Comparison of ENCODE assay signal across 22 mouse cellular contexts in genomic region chr11:95643856-95644255, GRCm38 (mm10). TPM values are rescaled to one million over a fixed set of nuclear protein-coding genes. Genes with fewer than 3 reads are reported as not detected.
DNase-seq lines count a peak whose midpoint lies in the region; ATAC-seq and TF ChIP-seq lines count a peak whose summit lies in the region.
"Had no signal": no experiment of that assay in that cellular context is flagged by ENCODE, and none has a peak within 500 bp of the region (broad histone marks: within the 10 kb centered on the region; RNA-seq: fewer than 3 reads in every experiment).

No protein-coding gene starts in this region.

- H3K4me2 ChIP-seq in CH12.LX (ENCODE audit: insufficient read depth, low read depth, poor library complexity, severe bottlenecking): peak overlapping the region; percentile 5; the same call in 1 of the 2 replicates
- H3K4me2 ChIP-seq: heart, embryonic 11.5 days; liver, embryonic 11.5 days had no signal

- no peak for TF ChIP-seq CTCF in CH12.LX (conservative IDR thresholded peaks at IDR 0.05 in 1 of 2, IDR thresholded peaks at IDR 0.05 in 1 of 2; ENCODE audit: low read depth in 2 of 2, low read length in 2 of 2)
- TF ChIP-seq CTCF in heart, adult 2 months (IDR thresholded peaks at IDR 0.05): no peak

- no peak for TF ChIP-seq POLR2A in CH12.LX (IDR thresholded peaks at IDR 0.05; ENCODE audit: low read depth, low read length)
- no peak for TF ChIP-seq POLR2A in heart, adult 2 months (IDR thresholded peaks at IDR 0.05; ENCODE audit: insufficient read depth, low read depth, low read length)

- no peak for TF ChIP-seq RAD21 in CH12.LX (IDR thresholded peaks at IDR 0.05; ENCODE audit: low read depth, low read length)

- no peak overlapping the region for H3K27ac ChIP-seq in CH12.LX (ENCODE audit: insufficient read depth, low read depth)
- peak overlapping the region; percentile 0; the same call in 1 of the 2 replicates for H3K27ac ChIP-seq in limb, embryonic 10.5 days
- no peak overlapping the region for H3K27ac ChIP-seq in heart, adult 2 months
- H3K27ac ChIP-seq: kidney, postnatal 0 days had no signal

- no peak for TF ChIP-seq EP300 in CH12.LX (IDR thresholded peaks at IDR 0.05; ENCODE audit: low read length)
- no peak for TF ChIP-seq EP300 in heart, adult 2 months (IDR thresholded peaks at IDR 0.05; ENCODE audit: insufficient read depth, low read depth, low read length)

- peak; percentile 26 for DNase-seq in gastrocnemius, postnatal 14 days
- no peak for DNase-seq in gastrocnemius, postnatal 10 days
- peak; percentile 32 for DNase-seq in kidney, postnatal 10 days
- DNase-seq in kidney, adult 18-20 months: no peak
- no peak for DNase-seq in CH12.LX (ENCODE audit: extremely low read depth)
- no peak for DNase-seq in limb, embryonic 10.5 days (ENCODE audit: low spot score)
- DNase-seq in heart, adult 2 months: no peak
- DNase-seq: adrenal gland, adult 2 months; cerebellum, adult 11-12 months; cerebellum, postnatal 36 days; gastrocnemius, postnatal 36 days; heart, postnatal 14 days; layer of hippocampus, adult 9-11 months; spleen, adult 18-20 months; thymus, postnatal 4 days had no signal

- dilution Hi-C loops in CH12.LX (cut with MboI; ENCODE audit: extremely low pct_ligation_motif_present, extremely low pct_unique_long_range_greater_than_20kb, low sequenced_read_pairs): no loop called here

- no peak for ATAC-seq in cerebellum, adult (ENCODE audit: insufficient number of reproducible peaks, low FRiP score, low TSS enrichment)
- ATAC-seq: hindbrain, embryonic 16.5 days; lung, postnatal 0 days had no signal

- 29% methylated on average over 5 of the region's 5 CpGs for WGBS in limb, embryonic 10.5 days
- WGBS in heart, adult 2 months: 25% methylated on average over 5 of the region's 5 CpGs

- H3K4me3 ChIP-seq in CH12.LX (replicated peaks in 1 of 3; ENCODE audit: low read depth in 2 of 3, low read length in 2 of 3, poor library complexity in 1 of 3): no peak overlapping the region
- no peak overlapping the region for H3K4me3 ChIP-seq in limb, embryonic 10.5 days
- H3K4me3 ChIP-seq in heart, adult 2 months: no peak overlapping the region
- H3K4me3 ChIP-seq: megakaryocyte, embryonic 14.5 days had no signal

- no peaks in the 10 kb centered on the region for H3K36me3 ChIP-seq in CH12.LX (replicated peaks in 1 of 2; ENCODE audit: control insufficient read depth in 1 of 2, insufficient read depth in 1 of 2, low read length in 1 of 2)
- no peaks in the 10 kb centered on the region for H3K36me3 ChIP-seq in limb, embryonic 10.5 days
- H3K36me3 ChIP-seq in heart, adult 2 months (ENCODE audit: control insufficient read depth, insufficient read depth, low read length): no peaks in the 10 kb centered on the region

- intact Hi-C loops in gastrocnemius, postnatal 14 days (cut with DNase I; ENCODE audit: low total_unique reads): no loop called here
- intact Hi-C loops in heart, adult 2 months (cut with DNase I): no loop called here

- peaks cover 2% of the 10 kb centered on the region for H3K9me3 ChIP-seq in CH12.LX (replicated peaks; ENCODE audit: low read length)
- no peaks in the 10 kb centered on the region for H3K9me3 ChIP-seq in limb, embryonic 10.5 days (replicated peaks)

- H3K79me2 ChIP-seq in CH12.LX (replicated peaks; ENCODE audit: control insufficient read depth, extremely low read depth, insufficient read depth, poor library complexity, severe bottlenecking): no peaks in the 10 kb centered on the region
- no peaks in the 10 kb centered on the region for H3K79me2 ChIP-seq in heart, adult 2 months (replicated peaks; ENCODE audit: control insufficient read depth, insufficient read depth, low read length)

- no peak overlapping the region for H3K9ac ChIP-seq in CH12.LX (ENCODE audit: insufficient read depth, low read depth)
- no peak overlapping the region for H3K9ac ChIP-seq in heart, adult 2 months (ENCODE audit: low read depth, low read length)

- in situ Hi-C loops in CH12.LX (cut with MboI; ENCODE audit: low pct_ligation_motif_present, low pct_unique_long_range_greater_than_20kb, low sequenced_read_pairs): no loop called here

- H3K4me1 ChIP-seq in CH12.LX (ENCODE audit: control insufficient read depth in 1 of 2, insufficient read depth in 2 of 2): peaks cover 5 to 11% of the 10 kb centered on the region in 2 experiments
- H3K4me1 ChIP-seq in limb, embryonic 10.5 days: peaks cover 96% of the 10 kb centered on the region
- H3K4me1 ChIP-seq in heart, adult 2 months (ENCODE audit: control insufficient read depth, insufficient read depth, low read length): no peaks in the 10 kb centered on the region

- H3K27me3 ChIP-seq in CH12.LX (replicated peaks): peaks cover 95% of the 10 kb centered on the region
- H3K27me3 ChIP-seq in limb, embryonic 10.5 days (ENCODE audit: low read depth, poor library complexity, severe bottlenecking): peaks cover 90% of the 10 kb centered on the region
- peaks cover 3% of the 10 kb centered on the region for H3K27me3 ChIP-seq in heart, adult 2 months (ENCODE audit: control insufficient read depth, insufficient read depth, low read length)

TF ChIP-seq in CH12.LX, 34 proteins besides CTCF, POLR2A, EP300 and RAD21:
- TF ChIP-seq NELFE (IDR thresholded peaks at IDR 0.05; ENCODE audit: low read depth, low read length) (no peak), CHD1 (IDR thresholded peaks at IDR 0.05; ENCODE audit: low read depth, low read length) (no peak), BHLHE40 (IDR thresholded peaks at IDR 0.05; ENCODE audit: low read depth, low read length) (0 out of 2 replicates have a peak, but pooled peaks have one; percentile 20)
TF ChIP-seq in CH12.LX: peak in this region for 1.

RNA-seq across cellular contexts. Expression of gene Phb, which starts 22.9 kb away (rescaled TPM):
- 100 to 1,000 TPM; 149 to 153 TPM for total RNA-seq in gastrocnemius, postnatal 14 days (2021)
- 100 to 1,000 TPM; 139 to 155 TPM for total RNA-seq in gastrocnemius, postnatal 10 days (2021)
- 512 and 606 TPM in 2 replicates for total RNA-seq in CH12.LX (2012; rRNA removed)
- 699 and 784 TPM in 2 replicates for total RNA-seq in CH12.LX (2014; rRNA removed)
- 405 and 413 TPM in 2 replicates for polyA plus RNA-seq in CH12.LX (2012; ENCODE audit: insufficient read length, low read depth)
- polyA plus RNA-seq in limb, embryonic 10.5 days (2016; fragmentation: Nextera tagmentation; extraction: Ambion mirVana): 293 and 361 TPM in 2 replicates
- 100 to 1,000 TPM; 358 to 383 TPM for total RNA-seq in heart, adult 2 months (2021)
- 281 and 456 TPM in 2 replicates for polyA plus RNA-seq in heart, adult 2 months (2012; rRNA removed)

RNA-seq across cellular contexts. Expression of gene Ngfr, which starts 56.3 kb away (rescaled TPM):
- 1 to 10 TPM; 1.5 to 4.3 TPM for total RNA-seq in gastrocnemius, postnatal 14 days (2021)
- total RNA-seq in gastrocnemius, postnatal 10 days (2021): 1 to 10 TPM; 8.1 to 8.5 TPM
- total RNA-seq in CH12.LX (2012; rRNA removed): not detected in 2 replicates
- not detected in 2 replicates for total RNA-seq in CH12.LX (2014; rRNA removed)
- not detected in 2 replicates for polyA plus RNA-seq in CH12.LX (2012; ENCODE audit: insufficient read length, low read depth)
- 9.7 and 16.3 TPM in 2 replicates for polyA plus RNA-seq in limb, embryonic 10.5 days (2016; fragmentation: Nextera tagmentation; extraction: Ambion mirVana)
- 1 to 10 TPM in 1 of 2 experiments, under 1 TPM in 1; 0.26 to 1.0 TPM for total RNA-seq in heart, adult 2 months (2021)
- 2.2 and 2.7 TPM in 2 replicates for polyA plus RNA-seq in heart, adult 2 months (2012; rRNA removed)

Comparison
In these comparisons a context has a peak if more than half of its experiments do, and no peak if none do; other contexts are left out.
1. DNase-seq: peak in gastrocnemius, postnatal 14 days (single experiment) and kidney, postnatal 10 days (single experiment); none in gastrocnemius, postnatal 10 days (single experiment), kidney, adult 18-20 months (single experiment), CH12.LX (single experiment), limb, embryonic 10.5 days (single experiment) and heart, adult 2 months (0 of 2).